Mouse (Mus musculus): ENCODE measurements around the gene Gm5741. TPM values are rescaled to one million over a fixed set of nuclear protein-coding genes. Genes with fewer than 3 reads are reported as not detected.
A peak's percentile ranks its signal among the peaks of the same experiment; 100 is the strongest.

Gm5741 gene
- polyA plus RNA-seq, 1 experiment from 2014 or later = 0.62 TPM

- Histone ChIP-seq H3K4me3 (ENCODE audit: low read length) (peak within 1 kb of the TSS; percentile 95), H3K4me2 (replicated peaks; ENCODE audit: low read depth, low read length) (peak within 1 kb of the TSS; percentile 95), H3K36me3 (ENCODE audit: insufficient read depth, low read length) (peaks cover 18% of the 10 kb centered on the region), H3K27ac (ENCODE audit: low read length) (no peak within 1 kb of the TSS), H3K9ac (replicated peaks; ENCODE audit: low read length) (peak within 1 kb of the TSS; percentile 79), H3K9me3 (ENCODE audit: low read length) (no peaks in the 10 kb centered on the region), H3K27me3 (ENCODE audit: insufficient read depth, low read length) (no peaks in the 10 kb centered on the region), H3K4me1 (ENCODE audit: insufficient read depth, low read length) (peaks cover 8% of the 10 kb centered on the region)
- WGBS = under 1% methylated on average over 52 of the region's 53 CpGs
- peak; percentile 93 for ATAC-seq (ENCODE audit: low FRiP score, low TSS enrichment)
Measured at GRCm38 (mm10) chr8:85059879-85060616, 7.7 kb downstream of the Gm5741 start, which contains the start of gene Fbxw9. Gene Fbxw9, plus strand, starts transcription at chr8:85060055.

- Histone ChIP-seq H3K4me3 (ENCODE audit: low read length) (no peak overlapping the region), H3K9ac (replicated peaks; ENCODE audit: low read length) (no peak overlapping the region), H3K27ac (ENCODE audit: low read length) (no peak overlapping the region), H3K9me3 (ENCODE audit: low read length) (no peaks in the 10 kb centered on the region), H3K4me1 (ENCODE audit: insufficient read depth, low read length) (peaks cover 8% of the 10 kb centered on the region), H3K4me2 (replicated peaks; ENCODE audit: low read depth, low read length) (no peak overlapping the region), H3K27me3 (ENCODE audit: insufficient read depth, low read length) (no peaks in the 10 kb centered on the region), H3K36me3 (ENCODE audit: insufficient read depth, low read length) (peaks cover 40% of the 10 kb centered on the region)
- no peak for ATAC-seq (ENCODE audit: low FRiP score, low TSS enrichment)
- 81% methylated on average over 7 of the region's 7 CpGs for WGBS
Measured at GRCm38 (mm10) chr8:85057367-85057766, 10.4 kb downstream of the Gm5741 start.

GRCm38 (mm10) chr8:85043619-85044018 is 24.2 kb downstream of the Gm5741 start:
- WGBS = 85% methylated on average over 6 of the region's 6 CpGs
- peaks cover 7% of the 10 kb centered on the region for H3K4me1 ChIP-seq (ENCODE audit: insufficient read depth, low read length)
- no peak for ATAC-seq (ENCODE audit: low FRiP score, low TSS enrichment)
- H3K4me3 ChIP-seq (ENCODE audit: low read length) = no peak overlapping the region
- H3K27ac ChIP-seq (ENCODE audit: low read length) = no peak overlapping the region
- peaks cover 70% of the 10 kb centered on the region for H3K36me3 ChIP-seq (ENCODE audit: insufficient read depth, low read length)
- no peak overlapping the region for H3K9ac ChIP-seq (replicated peaks; ENCODE audit: low read length)
- H3K27me3 ChIP-seq (ENCODE audit: insufficient read depth, low read length) = no peaks in the 10 kb centered on the region
- no peak overlapping the region for H3K4me2 ChIP-seq (replicated peaks; ENCODE audit: low read depth, low read length)
- H3K9me3 ChIP-seq (ENCODE audit: low read length) = no peaks in the 10 kb centered on the region

DNA sequence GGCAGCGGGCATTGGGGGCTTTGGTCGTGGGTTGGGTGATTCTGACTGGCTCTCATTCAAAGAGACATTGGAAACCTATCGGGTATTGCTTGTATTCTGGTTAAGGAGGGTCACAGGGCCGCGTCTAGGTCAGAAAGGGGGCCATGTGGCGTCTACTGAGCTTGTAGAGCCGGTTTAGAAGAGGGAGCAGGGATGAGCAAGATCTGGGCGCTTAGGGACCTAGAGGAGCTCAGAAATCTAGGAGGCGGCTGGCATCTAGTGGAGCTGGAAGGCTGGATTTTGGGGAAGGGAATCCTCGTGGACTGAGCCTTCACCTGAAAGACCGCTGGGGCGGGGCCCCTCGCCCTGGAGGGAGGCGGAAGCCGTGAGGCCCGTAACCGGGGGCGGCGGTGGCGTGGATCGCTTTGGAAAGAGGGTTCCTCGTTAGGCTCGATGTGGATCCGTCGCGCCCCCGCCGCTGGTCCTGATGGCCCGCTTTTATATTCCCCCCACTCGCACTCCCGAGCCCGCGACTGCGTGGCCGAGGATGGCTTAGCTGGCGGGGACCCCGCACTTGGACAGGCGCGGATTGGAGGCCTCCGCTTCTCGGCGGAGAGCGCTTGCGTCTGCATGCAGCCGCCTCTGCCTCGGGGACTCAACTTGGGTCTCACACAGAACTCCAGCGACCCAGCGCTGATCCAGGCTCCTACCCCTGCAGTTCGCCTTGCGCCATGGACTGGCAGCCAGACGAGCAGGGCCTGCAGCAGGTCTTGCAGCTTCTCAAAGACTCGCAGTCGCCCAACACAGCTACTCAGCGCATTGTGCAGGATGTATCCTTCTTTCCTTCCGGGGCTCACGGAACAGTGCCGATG is 29.9 kb downstream of the Gm5741 start:
- H3K36me3 ChIP-seq (ENCODE audit: insufficient read depth, low read length) = peaks cover 20% of the 10 kb centered on the region
- ATAC-seq (ENCODE audit: low FRiP score, low TSS enrichment) = no peak
- no peaks in the 10 kb centered on the region for H3K27me3 ChIP-seq (ENCODE audit: insufficient read depth, low read length)
- H3K27ac ChIP-seq (ENCODE audit: low read length) = peak overlapping the region; percentile 100
- H3K4me1 ChIP-seq (ENCODE audit: insufficient read depth, low read length) = peaks cover 26% of the 10 kb centered on the region
- WGBS = 0% methylated on average over 56 of the region's 57 CpGs
- H3K9ac ChIP-seq (replicated peaks; ENCODE audit: low read length) = peak overlapping the region; percentile 96
- H3K4me3 ChIP-seq (ENCODE audit: low read length) = peak overlapping the region; percentile 87
- no peaks in the 10 kb centered on the region for H3K9me3 ChIP-seq (ENCODE audit: low read length)
- peak overlapping the region; percentile 92 for H3K4me2 ChIP-seq (replicated peaks; ENCODE audit: low read depth, low read length)

- peak overlapping the region; percentile 96 for H3K9ac ChIP-seq (replicated peaks; ENCODE audit: low read length)
- peak overlapping the region; percentile 87 for H3K4me3 ChIP-seq (ENCODE audit: low read length)
- H3K9me3 ChIP-seq (ENCODE audit: low read length) = no peaks in the 10 kb centered on the region
- H3K27me3 ChIP-seq (ENCODE audit: insufficient read depth, low read length) = no peaks in the 10 kb centered on the region
- peak overlapping the region; percentile 100 for H3K27ac ChIP-seq (ENCODE audit: low read length)
- peaks cover 24% of the 10 kb centered on the region for H3K36me3 ChIP-seq (ENCODE audit: insufficient read depth, low read length)
- peak overlapping the region; percentile 92 for H3K4me2 ChIP-seq (replicated peaks; ENCODE audit: low read depth, low read length)
- WGBS = 0% methylated on average over 14 of the region's 14 CpGs
- peak; percentile 59 for ATAC-seq (ENCODE audit: low FRiP score, low TSS enrichment)
- peaks cover 26% of the 10 kb centered on the region for H3K4me1 ChIP-seq (ENCODE audit: insufficient read depth, low read length)
Measured at GRCm38 (mm10) chr8:85037366-85037680, 30.5 kb downstream of the Gm5741 start.

GRCm38 (mm10) chr8:85036718-85037365 is 30.9 kb downstream of the Gm5741 start, which contains the start of gene Tnpo2:
Gene Tnpo2, plus strand, starts transcription at chr8:85036915.
- peak; percentile 92 for ATAC-seq (ENCODE audit: low FRiP score, low TSS enrichment)
- Histone ChIP-seq H3K4me3 (ENCODE audit: low read length) (peak within 1 kb of the TSS; percentile 87), H3K27me3 (ENCODE audit: insufficient read depth, low read length) (no peaks in the 10 kb centered on the region), H3K4me1 (ENCODE audit: insufficient read depth, low read length) (peaks cover 26% of the 10 kb centered on the region), H3K4me2 (replicated peaks; ENCODE audit: low read depth, low read length) (peak within 1 kb of the TSS; percentile 92), H3K9me3 (ENCODE audit: low read length) (no peaks in the 10 kb centered on the region), H3K27ac (ENCODE audit: low read length) (peak within 1 kb of the TSS; percentile 100), H3K36me3 (ENCODE audit: insufficient read depth, low read length) (peaks cover 24% of the 10 kb centered on the region), H3K9ac (replicated peaks; ENCODE audit: low read length) (peak within 1 kb of the TSS; percentile 96)
- WGBS = under 1% methylated on average over 59 of the region's 59 CpGs

- Histone ChIP-seq H3K9ac (replicated peaks; ENCODE audit: low read length) (peak overlapping the region; percentile 87), H3K4me1 (ENCODE audit: insufficient read depth, low read length) (peaks cover 26% of the 10 kb centered on the region), H3K4me3 (ENCODE audit: low read length) (peak overlapping the region; percentile 87), H3K9me3 (ENCODE audit: low read length) (no peaks in the 10 kb centered on the region), H3K4me2 (replicated peaks; ENCODE audit: low read depth, low read length) (peak overlapping the region; percentile 83), H3K27me3 (ENCODE audit: insufficient read depth, low read length) (no peaks in the 10 kb centered on the region), H3K27ac (ENCODE audit: low read length) (peak overlapping the region; percentile 100), H3K36me3 (ENCODE audit: insufficient read depth, low read length) (peaks cover 26% of the 10 kb centered on the region)
- WGBS = under 1% methylated on average over 9 of the region's 9 CpGs
- peak; percentile 33 for ATAC-seq (ENCODE audit: low FRiP score, low TSS enrichment)
Measured at GRCm38 (mm10) chr8:85036381-85036717, 31.4 kb downstream of the Gm5741 start.

DNA sequence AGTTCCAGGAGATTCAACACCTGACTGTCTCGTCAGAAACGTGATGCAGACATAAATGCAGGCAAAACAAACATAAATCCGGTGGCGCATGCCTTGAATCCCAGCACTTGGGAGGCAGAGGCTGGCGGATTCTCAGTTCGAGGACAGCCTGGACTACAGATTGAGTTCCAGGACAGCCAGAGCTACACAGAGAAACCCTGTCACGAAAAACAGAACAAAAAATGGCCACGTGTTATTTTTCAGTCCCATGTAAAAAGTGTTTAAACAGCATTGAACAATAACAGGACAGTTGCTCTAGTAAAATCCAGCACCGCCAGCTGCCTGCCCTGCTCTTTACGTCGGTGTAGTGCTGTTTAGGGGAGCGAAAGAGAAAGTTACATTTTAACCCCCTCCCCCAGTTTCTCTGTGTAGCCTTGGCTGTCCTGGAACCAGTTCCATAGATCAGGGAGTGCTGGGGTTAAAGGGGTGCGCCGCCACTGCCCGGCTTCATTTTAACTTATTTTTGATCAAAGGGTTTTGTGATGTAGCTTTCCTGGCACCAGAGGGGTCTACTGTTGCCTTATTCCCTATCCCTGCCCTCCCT is 32.0 kb downstream of the Gm5741 start:
- under 1% methylated on average over 15 of the region's 15 CpGs for WGBS

DNA sequence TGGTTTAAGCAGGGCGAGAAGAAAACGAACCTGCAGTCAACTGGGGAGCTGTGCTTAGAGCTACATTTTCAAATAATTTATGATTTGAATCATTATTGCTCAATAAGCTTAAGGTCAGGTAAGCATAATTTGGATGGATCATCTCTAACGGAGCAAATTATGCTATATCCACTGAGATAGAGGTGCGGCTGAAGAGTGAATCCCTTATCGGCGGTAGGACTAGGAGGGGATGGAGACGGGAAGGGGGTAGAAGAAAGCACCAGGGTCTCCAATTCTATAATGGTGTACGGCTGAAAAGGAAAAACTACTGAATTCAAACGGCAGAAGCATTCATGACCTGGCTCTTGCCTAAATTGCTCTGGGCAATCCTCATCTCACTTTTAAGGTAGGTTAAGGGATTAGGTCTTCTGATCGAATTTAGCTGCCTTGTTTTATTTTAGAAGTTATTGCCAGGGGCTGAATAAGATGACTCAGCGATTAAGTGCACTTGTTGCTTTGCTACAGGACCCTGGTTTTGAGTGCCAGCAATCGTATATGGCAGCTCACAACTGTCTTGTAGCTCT is 32.5 kb downstream of the Gm5741 start:
- peak overlapping the region; percentile 87 for H3K4me3 ChIP-seq (ENCODE audit: low read length)
- no peaks in the 10 kb centered on the region for H3K27me3 ChIP-seq (ENCODE audit: insufficient read depth, low read length)
- peak overlapping the region; percentile 83 for H3K4me2 ChIP-seq (replicated peaks; ENCODE audit: low read depth, low read length)
- WGBS = 4% methylated on average over 12 of the region's 12 CpGs
- no peaks in the 10 kb centered on the region for H3K9me3 ChIP-seq (ENCODE audit: low read length)
- peak overlapping the region; percentile 100 for H3K27ac ChIP-seq (ENCODE audit: low read length)
- ATAC-seq (ENCODE audit: low FRiP score, low TSS enrichment) = no peak
- H3K4me1 ChIP-seq (ENCODE audit: insufficient read depth, low read length) = peaks cover 26% of the 10 kb centered on the region
- H3K9ac ChIP-seq (replicated peaks; ENCODE audit: low read length) = peak overlapping the region; percentile 87
- H3K36me3 ChIP-seq (ENCODE audit: insufficient read depth, low read length) = peaks cover 23% of the 10 kb centered on the region

More for the DNA sequence above, 32.0 kb downstream of the Gm5741 start:
- peaks cover 26% of the 10 kb centered on the region for H3K4me1 ChIP-seq (ENCODE audit: insufficient read depth, low read length)
- H3K4me2 ChIP-seq (replicated peaks; ENCODE audit: low read depth, low read length) = peak overlapping the region; percentile 83
- peak overlapping the region; percentile 87 for H3K9ac ChIP-seq (replicated peaks; ENCODE audit: low read length)
- no peaks in the 10 kb centered on the region for H3K27me3 ChIP-seq (ENCODE audit: insufficient read depth, low read length)
- H3K4me3 ChIP-seq (ENCODE audit: low read length) = peak overlapping the region; percentile 87
- H3K9me3 ChIP-seq (ENCODE audit: low read length) = no peaks in the 10 kb centered on the region
- peak overlapping the region; percentile 100 for H3K27ac ChIP-seq (ENCODE audit: low read length)
- peaks cover 25% of the 10 kb centered on the region for H3K36me3 ChIP-seq (ENCODE audit: insufficient read depth, low read length)
- peak; percentile 11; the same call in 1 of the 2 replicates for ATAC-seq (ENCODE audit: low FRiP score, low TSS enrichment)

Measured in kidney, embryonic 16.5 days (tissue).